Mouse (Mus musculus): Measurements from ENCODE around the gene Rhd.
A peak's percentile ranks its signal among the peaks of the same experiment; 100 is the strongest.
"Not testable (repeated sequence)": the region's sequence is repeated elsewhere in the genome, so short reads cannot be mapped to it uniquely, and the experiment has no call there.

Rhd gene

DNA sequence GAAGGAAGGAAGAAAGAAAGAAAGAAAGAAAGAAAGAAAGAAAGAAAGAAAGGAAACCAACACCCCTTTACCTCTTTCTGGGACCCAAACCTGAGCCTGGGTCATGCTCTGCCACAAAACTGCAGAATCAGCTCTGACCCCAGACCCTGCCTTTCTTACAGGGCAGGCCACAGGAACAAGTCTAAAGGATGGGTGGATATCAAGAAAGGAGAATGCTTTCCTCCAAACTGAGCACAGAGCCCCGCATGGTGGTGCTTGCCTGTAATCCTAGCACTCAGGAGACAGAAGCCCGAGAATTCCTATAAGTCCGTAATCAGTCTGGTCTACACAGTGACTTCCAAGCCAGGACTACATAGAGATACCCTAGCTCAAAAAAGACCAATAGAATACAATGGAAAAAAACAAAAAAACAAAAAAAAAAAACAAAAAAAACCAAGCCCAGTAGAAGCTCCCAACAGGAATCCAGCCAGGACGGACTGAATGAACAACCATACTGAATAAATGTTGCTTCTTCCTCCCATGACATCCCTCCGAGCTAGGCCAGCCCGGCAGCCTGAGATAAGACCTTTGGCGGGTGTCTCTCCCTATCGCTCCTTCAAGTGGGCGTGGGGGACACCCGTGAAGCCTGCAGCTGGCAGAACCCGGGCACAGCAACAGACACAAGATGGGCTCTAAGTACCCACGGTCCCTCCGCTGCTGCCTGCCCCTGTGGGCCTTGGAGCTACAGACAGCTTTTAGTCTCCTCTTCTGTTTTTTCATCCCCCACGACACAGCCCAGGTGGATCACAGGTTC lies at the start of gene Rhd:
Gene Rhd, plus strand, starts transcription at position 600 of the 793 bp plus-strand sequence.
- DNase-seq (ENCODE audit: low read depth, low spot score) = no peak

DNA sequence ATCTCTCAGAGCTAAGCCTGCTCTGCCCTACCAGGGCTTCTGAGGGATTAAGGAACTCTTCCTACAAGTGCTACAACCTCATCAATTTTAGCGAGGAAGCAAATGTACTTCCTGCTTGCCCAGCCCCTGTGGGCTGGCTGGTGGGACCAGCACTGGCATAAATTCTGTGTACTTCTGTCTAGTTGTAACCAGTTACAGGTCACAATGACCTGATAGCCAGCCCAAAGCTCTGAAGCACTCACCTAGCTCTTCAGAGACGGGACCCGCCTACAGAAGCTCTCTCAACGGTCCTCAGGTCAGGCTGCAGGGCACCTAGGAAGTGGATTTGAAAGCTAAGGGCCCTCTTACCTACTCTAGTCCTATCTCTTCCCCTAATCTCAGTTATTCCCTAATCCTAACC lies 46.6 kb upstream of the Rhd start:
- DNase-seq (ENCODE audit: low read depth, low spot score) = peak; percentile 58

GRCm38 (mm10) chr4:134821061-134821460 lies 43.3 kb upstream of the Rhd start:
- DNase-seq (ENCODE audit: low read depth, low spot score) = no peak

DNA sequence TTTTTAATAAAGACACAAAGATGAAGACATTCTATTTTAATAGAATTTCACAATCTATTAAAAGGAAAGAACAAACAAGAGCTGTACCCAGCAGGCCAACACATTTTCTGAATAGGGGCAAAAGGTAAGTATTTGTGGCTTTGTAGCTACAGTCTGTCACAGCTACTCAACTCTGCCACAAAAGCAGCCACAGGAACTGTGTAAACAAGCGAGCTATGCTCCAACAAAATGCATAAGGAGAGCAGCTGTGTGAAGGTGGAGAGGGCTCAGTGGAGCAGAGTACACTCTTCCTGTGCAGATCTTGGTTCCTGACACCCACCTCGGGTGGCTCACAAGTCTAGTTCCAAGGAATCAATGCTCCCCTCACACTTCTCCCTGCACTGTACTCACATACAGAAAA lies 40.8 kb upstream of the Rhd start:
- no peak for DNase-seq (ENCODE audit: low read depth, low spot score)

DNA sequence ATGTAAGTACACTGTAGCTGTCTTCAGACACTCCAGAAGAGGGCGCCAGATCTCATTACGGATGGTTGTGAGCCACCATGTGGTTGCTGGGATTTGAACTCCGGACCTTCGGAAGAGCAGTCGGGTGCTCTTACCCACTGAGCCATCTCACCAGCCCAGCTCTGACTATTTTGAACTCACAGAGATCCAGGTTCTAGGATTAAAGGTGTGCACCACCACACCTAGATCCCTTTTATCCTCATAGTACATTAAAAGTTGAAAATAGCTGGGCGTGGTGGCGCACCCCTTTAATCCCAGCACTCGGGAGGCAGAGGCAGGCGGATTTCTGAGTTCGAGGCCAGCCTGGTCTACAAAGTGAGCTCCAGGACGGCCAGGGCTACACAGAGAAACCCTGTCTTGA lies 38.5 kb upstream of the Rhd start:
- DNase-seq (ENCODE audit: low read depth, low spot score) = not testable (repeated sequence)

DNA sequence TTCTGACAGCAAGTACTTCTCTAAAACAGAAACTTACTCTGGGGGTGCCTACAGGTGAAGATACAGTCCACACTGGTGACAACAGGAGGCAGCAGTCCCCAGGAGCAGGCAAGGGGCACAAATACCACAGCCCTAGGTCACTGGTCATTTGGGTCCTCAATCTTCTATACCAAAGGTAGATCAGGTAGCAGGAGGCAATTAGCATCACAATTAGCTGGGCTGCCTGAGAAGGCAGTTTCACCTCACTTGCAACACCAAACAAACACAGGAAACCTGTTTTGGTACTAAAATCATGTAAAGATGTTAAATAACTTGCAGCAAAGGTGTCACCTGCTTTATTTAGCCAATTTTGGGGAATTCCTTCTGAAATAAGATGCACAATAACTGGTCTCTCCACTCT lies 38.0 kb upstream of the Rhd start:
- no peak for DNase-seq (ENCODE audit: low read depth, low spot score)

DNA sequence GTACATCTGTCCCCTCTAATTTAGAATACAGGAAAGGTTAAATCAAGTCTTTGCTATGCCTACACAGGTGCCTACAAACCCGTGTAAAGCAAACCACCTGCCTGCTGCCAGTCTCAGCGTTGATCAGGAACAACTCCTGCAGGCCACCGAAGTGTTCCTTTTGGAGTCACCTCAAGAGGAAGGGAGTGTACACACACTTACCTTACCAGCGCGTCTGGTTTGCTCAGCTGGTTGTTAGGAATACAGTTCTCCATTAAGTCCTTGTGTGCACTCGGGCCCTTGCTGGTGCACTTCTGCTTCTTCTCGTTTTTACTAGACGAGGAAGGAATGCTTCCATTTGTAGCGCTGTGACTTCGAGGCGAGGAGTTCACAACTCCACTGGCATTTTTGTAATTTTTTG lies 36.5 kb upstream of the Rhd start:
- no peak for DNase-seq (ENCODE audit: low read depth, low spot score)

- no peak for DNase-seq (ENCODE audit: low read depth, low spot score)
Measured at GRCm38 (mm10) chr4:134831934-134832333, 32.4 kb upstream of the Rhd start.

DNA sequence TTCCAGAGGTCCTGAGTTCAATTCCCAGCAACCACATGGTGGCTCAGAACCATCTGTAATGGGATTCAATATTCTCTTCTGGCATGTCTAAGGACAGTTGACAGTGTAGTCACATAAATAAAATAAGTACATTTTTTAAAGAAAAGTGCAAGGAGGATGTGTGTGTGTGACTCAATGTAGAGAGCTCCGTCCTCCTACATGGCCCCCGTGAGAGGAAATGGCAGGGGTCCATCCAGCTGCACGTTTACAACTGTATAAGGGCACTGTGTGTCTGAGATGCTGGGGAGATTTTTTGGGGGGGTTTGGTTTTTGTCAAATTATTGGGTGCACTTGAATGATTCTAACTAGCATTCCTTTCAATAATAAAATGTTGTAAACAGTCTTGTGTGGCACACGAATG lies 28.9 kb upstream of the Rhd start:
- DNase-seq (ENCODE audit: low read depth, low spot score) = no peak

DNA sequence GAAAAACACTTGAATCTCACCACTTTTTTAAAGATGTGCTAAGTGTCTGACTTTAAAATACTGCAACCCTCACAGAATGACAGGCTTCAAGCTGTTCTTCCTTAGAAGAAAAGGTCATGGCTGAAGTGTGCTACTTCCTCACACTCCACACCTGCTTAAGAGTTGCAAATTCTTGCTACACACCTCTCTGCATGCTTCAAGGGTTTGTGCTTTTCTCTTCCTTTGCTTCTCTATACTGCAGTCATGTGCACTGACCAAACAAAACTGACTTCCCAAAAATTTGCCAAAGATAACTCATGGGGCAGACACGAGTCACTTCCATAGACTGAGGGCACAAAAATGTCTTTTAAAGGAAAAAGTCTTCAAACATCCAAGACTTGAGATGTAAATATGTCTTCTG lies 26.1 kb upstream of the Rhd start:
- peak; percentile 37 for DNase-seq (ENCODE audit: low read depth, low spot score)

DNA sequence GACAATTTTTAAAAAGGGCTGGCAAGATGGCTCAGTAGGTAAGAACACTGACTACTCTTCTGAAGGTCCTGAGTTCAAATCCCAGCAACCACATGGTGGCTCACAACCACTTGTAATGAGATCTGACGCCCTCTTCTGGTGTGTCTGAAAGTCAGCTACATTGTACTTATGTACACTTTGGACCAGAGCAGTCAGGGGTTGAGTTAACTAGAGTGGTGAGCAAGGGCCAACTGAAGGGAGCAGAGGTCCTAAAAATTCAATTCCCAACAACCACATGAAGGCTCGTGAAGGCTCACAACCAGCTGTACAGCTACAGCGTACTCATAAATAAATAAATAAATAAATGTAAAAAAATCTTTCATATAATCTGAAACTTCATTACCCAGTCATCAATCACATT lies 25.6 kb upstream of the Rhd start:
- DNase-seq (ENCODE audit: low read depth, low spot score) = not testable (repeated sequence)

DNA sequence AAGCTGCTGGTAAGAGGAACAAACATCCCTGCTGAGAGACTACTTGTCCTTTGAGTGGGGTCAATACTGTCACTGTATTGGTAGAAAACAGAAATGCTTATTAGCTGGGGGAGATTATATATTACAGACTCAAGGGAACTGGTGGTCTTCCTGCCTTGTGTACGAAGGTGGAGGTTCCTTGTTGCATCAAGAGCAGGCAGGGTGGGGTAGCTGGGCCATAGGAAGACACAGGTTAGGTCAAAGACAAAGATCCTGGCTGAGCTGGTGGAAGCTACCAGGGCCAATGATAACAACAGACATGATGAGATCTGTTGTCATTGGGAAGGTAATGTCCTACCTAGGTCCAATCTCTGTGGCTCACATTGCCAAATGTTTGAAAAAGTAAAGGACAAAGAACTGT lies 24.1 kb upstream of the Rhd start:
- DNase-seq (ENCODE audit: low read depth, low spot score) = no peak

GRCm38 (mm10) chr4:134843566-134843965 lies 20.8 kb upstream of the Rhd start:
- DNase-seq (ENCODE audit: low read depth, low spot score) = no peak

DNA sequence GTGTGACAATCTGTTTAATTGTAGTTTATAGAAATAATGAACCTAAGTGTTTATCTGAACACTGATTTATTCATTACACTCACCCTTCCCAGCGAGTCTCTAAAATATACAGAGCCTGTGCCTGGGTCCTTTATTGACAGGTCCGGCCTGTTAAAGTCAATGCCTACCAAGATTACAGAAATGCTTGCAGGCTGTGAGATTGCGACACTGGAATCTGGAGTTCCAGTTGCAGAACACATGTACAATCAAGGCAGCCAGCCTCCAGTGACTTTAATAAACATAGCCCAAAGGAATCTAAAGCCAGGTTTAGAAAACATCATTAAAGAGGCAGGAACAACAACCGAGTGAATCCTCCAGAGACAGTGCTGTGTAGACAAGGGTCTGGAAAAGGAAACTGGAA lies 16.7 kb upstream of the Rhd start:
- DNase-seq (ENCODE audit: low read depth, low spot score) = no peak

DNA sequence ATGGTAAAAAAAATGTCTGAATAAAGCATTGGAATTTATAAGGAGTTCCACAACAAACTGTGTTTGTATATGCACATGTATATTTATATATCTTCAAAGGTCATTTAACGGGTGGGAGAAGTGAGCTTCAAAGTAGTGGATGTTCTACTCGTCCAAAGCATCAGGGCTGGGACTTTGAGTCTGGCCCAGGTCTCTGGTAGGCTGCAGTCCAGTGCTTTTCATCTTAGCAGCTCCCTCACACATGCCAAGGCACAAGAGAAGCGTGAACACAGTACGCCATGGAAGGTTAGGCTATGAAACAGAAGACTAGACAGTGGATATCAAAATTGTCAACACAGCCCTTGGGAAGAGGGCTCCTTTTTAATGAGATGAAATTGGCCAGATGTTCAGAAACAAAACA lies 13.8 kb upstream of the Rhd start:
- no peak for DNase-seq (ENCODE audit: low read depth, low spot score)

- DNase-seq (ENCODE audit: low read depth, low spot score) = no peak
Measured at GRCm38 (mm10) chr4:134851236-134851635, 13.1 kb upstream of the Rhd start.

GRCm38 (mm10) chr4:134851876-134852275 lies 12.5 kb upstream of the Rhd start:
- no peak for DNase-seq (ENCODE audit: low read depth, low spot score)

- DNase-seq (ENCODE audit: low read depth, low spot score) = peak; percentile 58
Measured at GRCm38 (mm10) chr4:134852438-134853255, 11.7 kb upstream of the Rhd start.

DNA sequence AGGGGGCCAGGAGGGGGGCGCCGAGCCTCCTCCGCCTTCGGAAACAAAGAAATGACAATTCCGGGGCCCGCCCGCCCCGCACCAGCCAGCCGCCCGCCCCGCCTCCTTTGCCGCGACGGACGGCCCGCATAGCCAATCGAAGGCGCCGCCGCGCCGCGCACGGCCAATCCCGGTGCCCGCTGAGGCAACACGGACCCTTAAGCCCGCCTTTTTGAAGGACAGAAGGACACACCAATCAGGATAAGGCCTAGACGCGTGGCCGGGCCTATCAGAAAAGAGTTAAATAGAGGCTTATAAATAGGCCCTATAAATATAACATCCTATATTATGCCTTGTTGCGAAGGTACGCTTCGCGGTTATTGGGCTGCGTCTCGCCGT lies 11.1 kb upstream of the Rhd start, which contains the start of gene Maco1:
Gene Maco1, minus strand, starts transcription at position 87 of the 378 bp plus-strand sequence.
- peak; percentile 98 for DNase-seq (ENCODE audit: low read depth, low spot score)

DNA sequence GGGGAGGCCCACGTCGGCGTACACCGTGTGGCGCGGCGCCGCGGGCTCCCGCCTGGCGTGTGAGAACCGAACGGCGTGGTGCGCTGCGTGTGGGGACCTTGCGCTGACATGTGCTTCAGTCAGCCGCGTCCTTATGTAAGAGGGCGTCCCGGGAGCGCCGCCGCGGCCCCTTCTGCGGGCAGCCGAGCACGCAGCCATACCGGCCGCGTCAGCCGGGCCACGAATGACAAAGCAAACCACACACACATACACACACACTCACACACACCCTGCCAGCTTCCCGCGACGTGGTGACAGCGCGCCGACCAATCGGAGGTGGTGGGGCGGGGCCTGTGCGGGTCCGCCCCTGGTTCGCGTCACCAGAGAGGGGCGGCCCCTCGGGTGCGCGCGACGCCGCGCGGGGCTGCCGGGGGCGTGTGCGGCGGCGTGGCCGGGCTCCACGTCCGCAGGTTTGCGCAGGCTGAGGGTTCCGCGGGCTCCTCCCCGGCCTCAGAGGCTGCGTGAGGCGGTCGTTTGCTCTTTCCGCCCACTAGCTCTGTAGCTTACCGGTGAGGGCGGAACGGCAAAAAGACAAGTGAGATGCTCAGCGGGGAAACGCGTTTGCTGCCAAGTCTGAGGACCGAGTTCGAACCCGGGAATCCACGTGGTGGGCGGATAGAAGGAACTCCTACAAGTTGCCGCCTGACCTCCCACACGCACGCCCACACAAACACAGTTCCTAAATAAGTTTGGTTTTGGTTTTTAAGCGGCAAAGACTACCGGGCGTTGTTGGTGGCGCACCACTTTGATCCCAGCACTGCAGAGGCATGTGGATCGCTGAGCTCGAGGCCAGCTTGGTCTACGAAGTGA lies 10.5 kb upstream of the Rhd start:
- peak; percentile 95 for DNase-seq (ENCODE audit: low read depth, low spot score)

DNA sequence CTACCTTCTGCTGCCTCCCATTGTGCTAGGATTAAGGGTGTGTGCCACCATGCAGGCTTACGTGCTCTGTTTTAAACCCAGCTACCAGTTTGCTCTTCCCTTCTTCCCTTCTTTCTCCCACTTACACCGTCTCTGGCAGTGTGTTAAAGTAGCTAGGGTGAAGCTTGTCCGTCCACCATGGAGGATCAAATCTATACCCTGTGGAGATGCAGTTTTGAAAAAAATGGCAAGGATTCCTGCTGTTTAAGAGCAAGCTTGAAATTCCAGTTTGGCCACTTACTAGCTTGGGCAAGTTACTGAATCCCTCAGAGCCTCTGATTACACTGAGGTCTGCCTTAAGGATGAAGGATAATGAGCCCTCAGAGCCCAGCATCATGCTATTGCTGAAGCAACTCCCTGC lies 9.0 kb upstream of the Rhd start:
- no peak for DNase-seq (ENCODE audit: low read depth, low spot score)

- no peak for DNase-seq (ENCODE audit: low read depth, low spot score)
Measured at GRCm38 (mm10) chr4:134856056-134856455, 8.3 kb upstream of the Rhd start.

Data from ZHBTc4 (cell line).